Mouse (Mus musculus) liver, embryonic 14.5 days (tissue): Measurements from ENCODE around the gene Tnfrsf9.

Source experiments
- CTCF ChIP-seq: IDR thresholded peaks from 2 replicates; pipeline ENCODE4 v1.5.1; 2016; ENCODE audit warnings: antibody characterized with exemption, low read depth, control low read depth
- EP300 ChIP-seq: IDR thresholded peaks from 2 replicates; pipeline ENCODE4 v1.6.1; 2016; ENCODE audit warnings: antibody characterized with exemption, low read depth

GRCm38 (mm10) chr4:150939991-150940651, 25.8 kb downstream of the Tnfrsf9 start:
- TF ChIP-seq CTCF: no peak
- no peak for TF ChIP-seq EP300
